Mouse (Mus musculus) B cell, adult 67 days (primary cell): Measurements from ENCODE around the gene Batf. TPM values are rescaled to one million over a fixed set of nuclear protein-coding genes. Genes with fewer than 3 reads are reported as not detected.

Experiments used
- total RNA-seq, 2 experiments: library from RNA; stranded (reverse); gene quantifications; 4 replicates each; pipeline ENCODE4 v1.2.4; 2023

The Batf gene
- total RNA-seq: 10 to 100 TPM; 17.3 to 20.6 TPM

GRCm38 (mm10) chr12:85686466-85687216, at the start of gene Batf:
Gene Batf, plus strand, starts transcription at chr12:85686669.

GRCm38 (mm10) chr12:85745827-85746695, 59.6 kb downstream of the Batf start, which contains the start of gene Flvcr2:
Gene Flvcr2, plus strand, starts transcription at chr12:85746539.

Other genes starting within 250 kb of the Batf start
- 1,000 to 10,000 TPM in 1 of 2 experiments, 100 to 1,000 TPM in 1; 584 to 1,441 TPM for gene Fos, start 212.8 kb upstream of the Batf start, total RNA-seq
- 1 to 10 TPM; 2.0 to 2.8 TPM for gene Jdp2, start 87.6 kb upstream of the Batf start, total RNA-seq
- gene Flvcr2, start 59.9 kb downstream of the Batf start, total RNA-seq: not detected
- 10 to 100 TPM; 30.7 to 40.0 TPM for gene Erg28, start 137.9 kb downstream of the Batf start, total RNA-seq
- gene Ttll5, start 138.0 kb downstream of the Batf start, total RNA-seq: 10 to 100 TPM; 21.7 to 26.3 TPM